Mouse (Mus musculus): ENCODE data around the gene Pir.

The Pir gene

DNA sequence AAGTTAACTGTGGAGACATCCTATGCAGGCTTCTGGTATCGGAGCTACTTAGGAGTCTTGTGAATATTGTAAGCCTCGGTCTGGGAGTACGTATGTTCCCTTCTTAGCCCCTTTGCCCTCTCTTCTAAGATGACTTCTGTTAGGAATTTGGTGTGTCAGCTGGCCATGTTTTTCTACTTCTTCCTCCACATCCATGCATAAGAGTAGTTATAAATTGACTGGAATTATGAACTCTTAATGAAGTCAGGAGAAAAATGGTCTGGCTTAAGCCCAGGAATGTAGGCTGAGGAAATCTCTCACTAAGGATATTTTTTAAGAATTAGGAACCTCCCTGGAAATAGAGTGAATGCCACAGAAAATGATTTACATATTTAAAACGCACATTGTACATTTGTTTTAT, 69.4 kb downstream of the Pir start:
- DNase-seq (ENCODE audit: low read depth, low spot score): no peak

DNA sequence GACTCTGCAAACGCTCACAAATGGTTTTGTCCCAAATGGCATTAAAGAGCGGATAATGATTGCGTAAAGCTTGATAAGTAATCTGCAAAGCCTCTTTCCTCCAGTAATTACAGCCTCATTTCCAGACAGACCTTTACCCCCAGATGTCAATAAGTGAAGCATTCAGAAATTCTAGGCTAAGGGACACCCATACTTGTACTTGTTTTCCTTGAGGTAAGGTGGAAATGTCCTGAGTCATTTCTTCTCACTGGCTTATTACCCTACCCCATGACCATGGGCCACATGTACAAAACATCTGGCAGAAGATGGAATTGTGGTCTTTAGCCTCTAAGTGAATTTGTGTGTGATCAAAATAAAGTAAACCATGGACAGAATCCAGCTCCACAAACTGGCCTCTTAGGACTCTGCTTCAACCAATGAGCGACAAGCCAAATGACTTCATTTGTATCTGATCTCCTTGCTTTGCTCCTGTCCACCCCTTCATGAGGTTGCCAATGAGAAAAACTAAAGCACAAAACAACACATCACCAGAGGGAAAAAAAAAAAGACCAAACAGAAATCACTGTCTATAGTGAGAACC, 76.3 kb downstream of the Pir start:
- DNase-seq (ENCODE audit: low read depth, low spot score): no peak

DNA sequence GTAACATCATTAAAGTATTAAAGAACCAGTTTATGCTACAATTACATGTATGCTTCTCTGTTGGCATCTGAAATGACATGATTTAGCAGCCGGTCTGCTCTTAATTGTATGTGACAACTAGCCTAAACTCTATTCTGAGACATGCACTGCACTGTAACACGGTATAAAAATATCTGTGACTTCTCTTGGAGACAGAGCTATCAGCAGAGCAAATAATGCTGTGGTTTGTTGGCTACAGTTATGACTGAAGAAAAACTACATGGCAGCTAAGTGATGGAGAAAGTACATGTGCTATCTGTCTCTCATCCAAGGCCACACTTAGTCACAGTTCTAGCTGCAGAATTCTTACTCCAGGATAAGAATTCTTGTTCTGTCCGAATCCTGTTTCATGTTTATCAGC, 79.8 kb downstream of the Pir start:
- no peak for DNase-seq (ENCODE audit: low read depth, low spot score)

DNA sequence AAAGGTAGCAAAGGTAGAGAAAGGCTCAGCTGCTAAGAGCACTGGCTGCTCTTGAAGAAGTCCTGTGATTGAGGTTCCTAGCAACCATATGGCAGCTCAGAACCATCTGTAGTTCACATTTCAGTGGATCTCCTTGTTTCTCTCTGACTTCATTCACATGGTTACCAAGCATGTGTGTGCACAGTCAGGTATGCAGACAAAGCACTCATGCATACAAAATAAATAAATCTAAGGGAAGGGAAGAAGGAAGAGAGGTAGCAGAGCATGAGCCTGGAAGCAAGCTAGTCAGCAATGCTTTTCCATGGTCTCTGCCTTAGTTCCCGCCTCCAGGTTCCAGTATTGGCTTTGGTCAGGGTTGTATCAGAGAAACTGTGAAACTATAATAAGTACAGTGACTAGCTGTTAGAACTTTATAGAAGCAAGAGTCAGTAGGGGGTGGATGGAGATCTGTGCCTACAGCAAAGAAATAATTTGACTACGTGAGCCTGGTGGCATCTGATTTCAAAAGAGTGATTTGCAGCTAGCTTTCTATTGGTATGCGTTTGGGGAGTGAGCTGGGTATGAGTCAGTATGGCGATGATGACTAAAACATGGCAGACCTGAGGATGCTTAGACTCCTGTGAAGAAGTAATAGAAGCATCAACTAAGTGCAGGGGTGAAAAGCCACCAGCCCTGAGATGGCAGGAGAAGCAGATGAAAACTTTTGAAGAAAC, 96.1 kb downstream of the Pir start:
- DNase-seq (ENCODE audit: low read depth, low spot score): no peak

DNA sequence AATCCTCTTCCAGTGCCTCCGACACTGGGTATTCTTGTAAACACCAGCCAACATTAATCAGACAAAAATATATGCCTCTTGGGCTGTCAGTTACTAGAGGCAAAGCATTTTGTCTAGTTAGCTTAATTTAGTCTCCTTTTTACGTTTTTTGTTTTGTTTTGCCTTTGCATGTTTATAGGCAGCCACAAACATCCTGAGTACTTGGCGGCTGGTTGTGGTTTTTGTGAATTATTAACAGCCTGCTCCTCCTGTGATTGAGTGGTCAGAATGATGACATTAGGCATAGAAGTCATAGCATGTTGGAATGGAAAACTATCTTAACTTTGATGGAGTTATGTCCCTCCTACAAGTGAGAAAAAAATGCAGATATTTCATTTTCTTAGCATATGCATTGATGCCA, 101.4 kb downstream of the Pir start:
- DNase-seq (ENCODE audit: low read depth, low spot score): no peak

DNA sequence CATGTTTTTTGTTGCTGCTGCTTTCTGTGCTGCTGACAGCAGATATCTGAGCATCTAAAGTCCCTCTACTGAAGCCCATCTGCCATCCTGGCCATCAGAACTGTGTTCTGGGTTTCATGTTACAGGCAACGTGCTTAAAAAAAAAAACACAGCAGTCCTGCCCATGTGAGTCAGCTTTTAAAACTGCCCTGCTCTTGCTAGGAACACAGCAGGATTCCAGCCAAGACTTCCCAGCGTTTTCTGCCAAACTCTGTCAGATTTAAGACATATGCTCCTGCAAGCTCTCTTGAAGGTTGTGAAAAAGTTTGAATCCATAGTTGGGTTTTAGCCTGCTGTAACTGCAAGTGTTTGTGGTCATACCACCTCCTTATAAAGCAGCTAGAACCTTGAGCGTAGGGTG, 103.9 kb downstream of the Pir start, which contains the start of gene Vegfd:
TSS of gene Vegfd (plus strand) at position 298 of the 400 bp plus-strand sequence.
- DNase-seq (ENCODE audit: low read depth, low spot score): no peak

DNA sequence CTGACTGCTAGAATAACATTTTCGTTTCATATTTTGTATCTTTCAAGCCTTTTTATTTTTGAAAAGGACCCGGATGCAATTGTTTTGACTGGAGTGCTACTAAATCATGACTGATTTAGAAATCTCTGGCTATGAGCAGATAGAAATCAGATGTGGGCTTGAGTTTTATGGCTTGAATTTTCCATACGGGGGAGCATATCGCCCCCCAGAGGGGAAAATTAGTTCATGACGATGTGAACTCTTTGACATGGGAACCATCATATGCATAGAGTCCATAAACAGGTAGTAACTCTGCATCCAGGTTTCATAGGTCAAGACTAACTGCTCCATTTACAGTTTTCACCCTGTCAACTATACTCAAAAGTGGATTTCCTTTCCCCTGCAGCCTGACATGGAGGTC, 105.4 kb downstream of the Pir start:
- DNase-seq (ENCODE audit: low read depth, low spot score): no peak

DNA sequence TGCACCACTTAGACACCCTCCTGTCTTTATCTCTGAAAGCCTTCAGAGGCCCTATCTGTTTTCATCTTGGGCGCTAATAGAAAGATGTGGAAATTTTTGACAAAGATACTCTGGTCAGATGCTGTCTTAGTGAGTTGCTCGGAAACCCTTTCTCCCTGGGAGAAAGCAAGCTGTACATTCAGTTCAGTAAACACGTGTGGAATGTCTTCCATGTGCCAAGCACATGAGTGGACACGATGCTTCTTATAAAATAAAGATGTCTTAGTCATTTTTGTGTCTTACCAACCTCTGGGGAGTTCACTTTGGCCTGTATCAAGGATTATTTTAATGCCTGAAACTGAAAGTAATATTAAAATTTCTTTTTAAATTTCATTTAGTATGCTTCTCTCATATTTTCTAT, 110.5 kb downstream of the Pir start:
- no peak for DNase-seq (ENCODE audit: low read depth, low spot score)

DNA sequence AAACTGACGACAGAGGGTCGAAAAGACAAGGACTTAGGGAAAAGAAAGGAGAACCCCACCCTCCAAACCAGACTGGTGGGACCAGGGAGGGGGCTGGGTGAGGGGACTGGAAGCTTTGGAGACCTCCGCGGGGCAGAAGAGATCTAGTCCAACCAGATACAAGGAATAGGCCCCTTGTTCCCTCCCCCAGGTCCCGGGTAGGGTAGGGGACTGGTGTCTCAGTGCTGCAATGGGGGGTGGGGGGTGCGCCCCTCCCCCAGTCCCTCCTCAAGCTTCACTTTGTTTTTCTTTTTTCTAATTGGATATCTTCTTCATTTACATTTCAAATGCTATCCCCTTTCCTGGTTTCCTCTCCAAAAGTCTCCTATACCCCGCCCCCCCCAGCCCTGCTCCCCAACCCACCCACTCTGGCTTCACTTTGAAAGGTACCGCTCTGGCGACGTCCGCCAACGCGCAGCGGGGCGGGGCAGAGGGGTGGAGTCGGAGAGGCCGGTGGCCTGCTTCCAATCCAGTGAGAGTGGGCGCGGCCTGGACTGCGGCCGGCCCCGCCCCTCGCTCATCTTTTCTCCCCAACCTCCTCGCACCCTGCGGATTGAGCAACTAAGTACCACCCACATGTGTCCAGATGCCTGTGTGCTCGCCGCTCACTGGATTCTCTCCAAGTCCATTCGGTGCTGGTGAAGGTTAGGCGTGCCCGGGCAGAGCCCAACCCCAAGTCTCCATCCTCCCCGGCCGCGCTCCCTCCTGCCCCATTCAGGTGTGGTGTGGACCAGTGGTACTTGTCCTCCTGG, 112.6 kb downstream of the Pir start:
- DNase-seq (ENCODE audit: low read depth, low spot score): no peak

DNA sequence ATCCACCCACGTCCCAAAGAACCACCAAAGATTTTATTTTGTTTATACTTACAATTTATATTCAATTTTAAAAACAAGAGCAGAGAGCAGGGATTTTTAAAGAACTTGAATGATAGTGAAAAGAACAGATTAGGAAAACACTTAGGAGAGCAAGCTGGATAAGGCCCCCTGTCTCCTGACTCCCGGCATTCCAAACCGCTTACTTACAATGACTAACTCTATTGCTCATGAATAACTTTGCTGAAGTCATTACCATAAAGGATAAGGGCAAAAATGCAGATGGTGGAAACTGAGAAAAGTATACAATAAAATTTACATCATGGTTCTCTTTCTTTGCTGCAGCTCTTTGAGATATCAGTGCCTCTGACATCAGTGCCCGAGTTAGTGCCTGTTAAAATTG, 124.9 kb downstream of the Pir start:
- DNase-seq (ENCODE audit: low read depth, low spot score): no peak

DNA sequence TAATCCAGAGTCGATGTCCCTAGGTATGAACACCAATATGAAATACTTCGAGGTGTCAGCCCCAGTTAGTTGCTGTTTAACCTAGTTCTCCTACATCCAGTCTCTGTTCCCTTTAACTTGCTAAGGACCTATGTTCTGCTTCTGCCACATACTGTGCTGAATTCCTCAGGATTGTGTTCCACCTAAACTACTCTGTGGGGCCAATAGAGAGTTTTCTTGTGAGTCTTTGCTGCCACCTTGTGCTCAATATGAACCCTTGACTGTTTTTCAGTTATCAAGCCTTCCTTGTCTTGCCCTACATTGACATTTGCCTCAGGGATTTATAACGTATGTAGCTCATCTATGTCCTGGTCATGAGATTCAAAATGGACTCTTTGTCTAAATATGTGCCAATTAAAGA, 129.3 kb downstream of the Pir start:
- DNase-seq (ENCODE audit: low read depth, low spot score): no peak

DNA sequence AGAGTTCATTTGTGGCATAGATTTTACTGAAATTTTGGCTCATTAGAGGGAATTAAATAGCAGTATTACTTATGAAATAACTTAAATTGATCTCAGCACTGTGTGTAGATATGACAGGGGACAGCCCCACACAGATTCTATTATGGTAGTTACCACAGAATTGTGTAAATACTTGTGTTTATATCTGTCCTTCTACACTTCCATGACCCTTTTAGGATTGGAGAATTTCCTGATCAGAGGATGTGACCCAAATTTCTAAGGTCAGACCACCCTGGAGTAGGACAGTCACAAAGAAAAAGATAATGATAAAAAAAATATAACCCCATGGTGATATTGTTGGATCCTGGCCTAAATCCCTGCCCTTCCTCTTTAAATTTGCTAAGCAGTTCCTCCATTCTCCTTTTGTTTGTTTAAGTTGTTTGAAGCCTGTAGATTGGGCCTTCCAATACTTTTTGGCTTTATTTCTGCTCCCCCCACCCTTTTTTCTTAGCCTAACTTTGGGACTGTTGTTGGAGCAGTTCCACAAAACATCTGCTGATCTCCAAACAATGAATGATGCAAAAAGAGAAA, 136.0 kb downstream of the Pir start:
- no peak for DNase-seq (ENCODE audit: low read depth, low spot score)

DNA sequence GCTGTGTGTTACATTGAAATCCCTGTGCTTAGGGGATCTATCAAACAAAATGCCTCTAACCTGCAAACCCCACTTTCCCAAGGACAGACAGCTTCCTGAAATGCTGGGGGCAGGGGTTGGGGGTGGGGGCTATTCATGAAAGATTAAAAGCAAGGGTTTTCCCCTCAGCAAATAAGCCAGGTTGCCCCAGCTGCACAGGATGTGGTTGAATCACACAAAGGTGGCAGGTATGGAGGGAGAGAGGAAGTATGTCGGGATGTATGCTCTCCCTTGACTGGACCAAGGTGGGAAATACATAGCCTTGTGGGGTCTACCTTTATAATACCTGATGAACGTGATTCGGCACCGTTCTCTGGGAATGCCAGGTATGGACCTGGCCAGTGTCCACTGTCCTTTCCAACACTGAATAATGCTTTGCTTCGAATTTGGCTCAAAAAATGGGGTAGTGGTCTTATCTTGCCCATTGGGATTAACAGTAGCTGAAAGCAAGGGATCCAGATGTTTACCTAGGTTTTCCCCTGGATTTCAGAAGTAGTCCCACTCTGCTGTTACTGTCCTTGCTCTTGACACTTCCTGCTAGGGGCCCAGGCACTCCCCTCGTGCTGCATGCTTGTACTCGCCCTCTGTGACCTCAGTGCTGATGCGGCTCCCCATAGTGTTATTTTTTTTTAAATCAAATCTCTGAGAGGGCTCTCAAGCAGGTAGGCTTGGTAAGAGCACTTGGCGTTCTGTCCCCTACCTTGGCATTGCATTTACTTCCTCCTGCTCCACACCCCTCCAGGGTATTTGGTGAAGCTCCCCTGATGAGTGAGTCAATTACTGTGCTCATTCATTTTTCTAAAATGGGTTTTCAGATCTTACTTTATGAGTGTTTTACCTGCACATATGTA, 137.2 kb downstream of the Pir start:
- no peak for DNase-seq (ENCODE audit: low read depth, low spot score)

DNA sequence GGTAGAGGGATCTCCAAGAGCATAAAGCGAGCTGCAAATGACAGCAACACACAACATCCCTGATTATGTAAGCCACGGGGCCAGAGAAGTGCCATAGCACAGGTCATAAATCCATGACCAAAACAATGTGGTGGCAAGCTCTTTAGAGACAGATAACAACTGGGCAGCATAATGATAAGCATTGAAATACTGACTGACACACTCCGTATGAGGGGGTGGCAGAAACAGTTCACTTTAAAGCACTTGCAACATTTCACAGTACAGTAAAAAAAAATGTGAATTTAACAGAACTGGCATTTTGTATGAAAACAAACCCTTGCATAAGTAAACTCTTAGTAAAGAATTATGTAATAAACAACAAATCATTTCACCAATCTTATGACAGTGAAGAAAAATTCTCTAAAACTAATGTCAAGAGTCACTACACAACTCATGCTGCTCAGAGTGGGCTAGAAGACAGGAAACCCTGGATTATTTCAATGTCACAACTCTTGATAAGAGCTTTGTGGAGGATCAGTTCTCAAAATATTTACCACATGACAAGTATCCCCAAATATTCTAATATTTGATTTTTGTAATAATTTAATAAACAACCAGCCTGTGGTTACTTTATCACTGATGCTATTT, 139.2 kb downstream of the Pir start:
- DNase-seq (ENCODE audit: low read depth, low spot score): no peak

DNA sequence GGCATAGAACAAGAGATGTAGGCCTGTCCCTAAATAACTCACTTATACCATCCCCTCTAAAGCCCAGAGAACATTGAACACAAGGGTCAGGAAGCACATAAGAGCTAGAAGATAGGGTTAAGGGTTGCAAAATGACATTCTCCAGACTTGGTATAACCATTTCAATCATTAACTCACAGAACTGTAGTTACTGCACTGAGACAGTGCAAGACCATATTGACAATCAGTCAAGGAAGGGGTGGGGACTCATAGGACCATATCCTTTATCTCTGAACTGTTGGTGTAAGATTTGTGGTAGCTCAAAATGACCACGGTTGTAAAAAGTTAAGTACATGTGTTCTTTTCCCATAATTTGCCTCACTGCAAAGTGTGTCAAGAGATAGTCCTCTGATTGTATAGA, 141.4 kb downstream of the Pir start:
- no peak for DNase-seq (ENCODE audit: low read depth, low spot score)

DNA sequence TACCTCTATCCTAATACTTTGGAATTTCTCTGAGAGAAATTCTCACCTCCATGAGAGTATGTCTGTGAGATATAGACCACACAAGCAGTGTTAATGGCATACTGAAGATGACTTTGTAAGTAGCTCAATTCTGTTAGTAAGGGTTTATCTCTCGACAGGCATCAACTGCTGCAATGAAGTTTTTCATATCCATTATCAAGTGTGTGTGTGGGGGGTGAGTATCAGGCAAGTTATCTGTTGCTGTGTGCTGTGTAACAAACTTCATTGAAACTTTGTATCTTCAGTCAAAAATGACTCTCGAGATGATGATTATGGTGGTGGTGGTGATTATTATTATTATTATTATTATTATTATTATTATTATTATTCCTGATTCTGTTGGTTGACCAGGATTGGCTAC, 147.6 kb downstream of the Pir start:
- no peak for DNase-seq (ENCODE audit: low read depth, low spot score)

DNA sequence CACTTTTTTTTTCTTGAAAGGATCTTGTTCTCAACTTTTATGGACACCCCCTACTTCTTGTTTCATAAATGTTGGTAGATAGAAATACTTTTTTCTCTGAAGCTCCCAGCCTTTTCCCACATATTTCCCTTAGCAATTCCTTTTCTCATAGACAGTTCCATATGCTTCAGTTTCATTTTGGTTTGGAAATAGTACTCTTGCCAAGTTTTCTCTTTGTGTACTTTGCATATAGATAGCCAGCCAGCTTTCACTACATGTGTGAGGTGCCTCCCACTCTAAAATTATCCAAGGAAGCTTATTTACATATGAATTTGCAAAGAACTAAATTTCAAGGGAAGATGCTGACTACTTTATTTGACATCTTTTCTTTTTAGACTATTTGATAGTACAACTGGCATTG, 148.8 kb downstream of the Pir start:
- peak; percentile 2 for DNase-seq (ENCODE audit: low read depth, low spot score)

DNA sequence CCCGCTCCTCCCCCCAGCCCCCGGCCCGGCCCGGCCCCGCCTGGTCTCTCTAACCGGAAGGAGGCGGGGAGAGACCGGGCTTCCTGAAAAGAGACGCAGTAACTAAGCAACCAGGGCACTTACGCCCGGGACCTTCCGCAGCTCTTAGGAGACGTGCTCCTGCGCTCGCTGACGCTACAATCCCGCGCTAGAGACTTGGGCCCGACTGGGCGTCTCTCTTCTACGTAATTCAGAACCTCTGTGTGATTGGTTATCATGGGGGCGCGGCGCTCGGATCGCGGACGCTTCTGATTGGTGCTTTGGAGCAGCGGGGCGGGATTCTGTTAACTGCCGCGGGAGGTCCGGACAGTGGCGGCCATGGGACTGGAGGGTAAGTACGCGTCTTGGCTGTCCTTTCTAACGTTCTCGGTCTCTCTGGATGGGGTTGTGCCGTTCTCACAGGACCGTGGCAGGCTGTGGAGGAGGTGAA, 150.3 kb downstream of the Pir start, which contains the start of gene Piga:
TSS of gene Piga (plus strand) at position 317 of the 469 bp plus-strand sequence.
- DNase-seq (ENCODE audit: low read depth, low spot score): peak; percentile 90

DNA sequence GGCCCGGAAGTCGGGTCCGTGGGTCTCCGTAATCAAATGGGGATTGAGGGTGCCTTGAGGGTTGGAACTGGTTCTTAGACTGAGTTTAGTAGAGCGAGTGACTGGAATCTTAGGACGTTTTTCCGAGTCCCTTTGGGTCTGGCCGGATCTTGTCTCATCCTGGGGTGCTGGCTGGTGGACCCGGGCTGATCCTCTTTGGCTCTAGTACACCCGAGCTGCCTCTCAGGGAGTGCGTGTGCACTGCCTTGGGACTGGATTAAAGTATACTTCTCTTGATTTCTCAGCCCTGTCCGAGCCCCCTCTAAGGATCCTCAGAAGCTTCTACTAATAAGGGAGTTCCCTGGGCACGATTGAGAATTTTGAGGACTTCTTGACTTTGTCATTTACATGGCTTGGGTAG, 150.8 kb downstream of the Pir start:
- DNase-seq (ENCODE audit: low read depth, low spot score): peak; percentile 3

DNA sequence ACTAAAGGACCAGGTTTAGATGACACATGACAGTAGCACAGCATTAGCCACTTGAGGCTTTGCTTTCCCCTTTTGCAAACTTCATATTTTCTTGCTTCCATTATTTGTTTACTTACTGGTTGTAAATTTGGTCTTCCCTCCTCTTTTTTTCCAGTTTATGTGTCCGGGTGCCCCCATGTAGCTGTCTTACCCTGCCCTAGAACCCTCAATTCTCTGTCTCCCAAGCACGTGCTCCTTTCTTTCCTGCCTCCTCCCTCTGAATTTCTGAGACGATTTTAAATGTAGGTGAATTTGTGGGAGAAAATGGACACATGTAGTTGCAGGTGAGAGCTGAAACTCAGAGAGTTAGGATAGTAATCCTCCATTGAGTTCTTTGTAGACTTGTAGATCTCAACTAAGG, 151.3 kb downstream of the Pir start:
- DNase-seq (ENCODE audit: low read depth, low spot score): no peak

All from brain, embryonic 18.5 days (tissue).